Mouse (Mus musculus) thymus, adult 2 months (tissue): ENCODE measurements around the gene Trim2.

Experiments
- CTCF ChIP-seq: fragments of 200-500 bp; IDR thresholded peaks from 2 replicates; pipeline ENCODE4 v1.5.1; 2012; ENCODE audit warnings: mild to moderate bottlenecking, control low read depth, low read length, moderate library complexity, borderline replicate concordance; ENCODE audit not compliant: control insufficient read depth, poor library complexity, insufficient read depth; ENCODE audit errors: extremely low read depth
- POLR2A ChIP-seq: fragments of 200-500 bp; IDR thresholded peaks from 2 replicates; pipeline ENCODE4 v1.6.1; 2012; ENCODE audit warnings: mild to moderate bottlenecking, low read length, control low read depth, moderate library complexity; ENCODE audit not compliant: control insufficient read depth, poor library complexity, insufficient read depth; ENCODE audit errors: extremely low read depth

- TF ChIP-seq CTCF: no peak
- TF ChIP-seq POLR2A: no peak
These were observed 101.0 kb downstream of the Trim2 start for GRCm38 (mm10) chr3:84205650-84206049.
